Mouse (Mus musculus) hindbrain, postnatal 0 days (tissue): Measurements from ENCODE around the gene Lrmda. TPM values are rescaled to one million over a fixed set of nuclear protein-coding genes. Genes with fewer than 3 reads are reported as not detected.

Experiments
- ATAC-seq: fragments of 200-750 bp; cut with Nextera tagmentation; 2 replicates; pipeline ENCODE4 v1.8.0; 2017; ENCODE audit warnings: mild to moderate bottlenecking, moderate TSS enrichment, moderate library complexity
- DNase-seq: peaks from one replicate; pipeline ENCODE4 v3.0.0-alpha.2; 2015; ENCODE audit warnings: low spot score
- H3K27ac ChIP-seq: fragments of 300-500 bp; sonication (generic); 2 replicates; pipeline ENCODE4 v1.5.1; 2014; ENCODE audit warnings: mild to moderate bottlenecking
- H3K27me3 ChIP-seq: fragments of 300-500 bp; sonication (generic); 2 replicates; pipeline ENCODE4 v1.6.1; 2014; ENCODE audit warnings: low read length, mixed read lengths; ENCODE audit not compliant: insufficient read depth
- H3K36me3 ChIP-seq: fragments of 300-500 bp; sonication (generic); 2 replicates; pipeline ENCODE4 v1.6.1; 2014; ENCODE audit warnings: low read length, mixed read lengths; ENCODE audit not compliant: insufficient read depth
- H3K4me1 ChIP-seq: fragments of 300-500 bp; sonication (generic); 2 replicates; pipeline ENCODE4 v1.6.1; 2014; ENCODE audit warnings: antibody characterized with exemption, low read length, mixed read lengths; ENCODE audit not compliant: insufficient read depth
- H3K4me2 ChIP-seq: fragments of 300-500 bp; sonication (generic); 2 replicates; pipeline ENCODE4 v1.6.1; 2014; ENCODE audit warnings: low read depth, mild to moderate bottlenecking, low read length, moderate library complexity, mixed read lengths
- H3K4me3 ChIP-seq: fragments of 300-500 bp; sonication (generic); 2 replicates; pipeline ENCODE4 v1.5.1; 2014; ENCODE audit warnings: low read length
- H3K9ac ChIP-seq: fragments of 300-500 bp; sonication (generic); replicated peaks from 2 replicates; pipeline ENCODE4 v1.6.1; 2014; ENCODE audit warnings: mild to moderate bottlenecking, low read length, moderate library complexity, mixed read lengths
- H3K9me3 ChIP-seq: fragments of 300-500 bp; sonication (generic); 2 replicates; pipeline ENCODE4 v1.6.1; 2016; ENCODE audit warnings: low read length, mixed read lengths
- CTCF ChIP-seq: IDR thresholded peaks from 2 replicates; pipeline ENCODE4 v1.5.1; 2016; ENCODE audit warnings: antibody characterized with exemption, control low read depth, low read depth
- WGBS: fragments of 180-500 bp; shearing (Covaris S2); extraction: QIAGEN DNeasy Blood & Tissue Kit; methylation state at CpG from one replicate; pipeline ENCODE4 v1.1.7; 2014; 5-methylcytosine and 5-hydroxymethylcytosine counted together
- polyA plus RNA-seq: library from polyadenylated mRNA; unstranded; fragments of >200 nt; fragmentation: Nextera tagmentation; extraction: Ambion mirVana; gene quantifications from 2 replicates; pipeline ENCODE4 v1.2.1, GENCODE M21; 2015
- total RNA-seq: library from RNA; depleted of rRNA; stranded (reverse); fragments of >200 nt; gene quantifications from 2 replicates; pipeline ENCODE4 v1.2.3, GENCODE M21; 2014

Lrmda gene
- total and polyA plus RNA-seq, 2 experiments from 2014 or later: 0.21 to 0.53 TPM

DNA sequence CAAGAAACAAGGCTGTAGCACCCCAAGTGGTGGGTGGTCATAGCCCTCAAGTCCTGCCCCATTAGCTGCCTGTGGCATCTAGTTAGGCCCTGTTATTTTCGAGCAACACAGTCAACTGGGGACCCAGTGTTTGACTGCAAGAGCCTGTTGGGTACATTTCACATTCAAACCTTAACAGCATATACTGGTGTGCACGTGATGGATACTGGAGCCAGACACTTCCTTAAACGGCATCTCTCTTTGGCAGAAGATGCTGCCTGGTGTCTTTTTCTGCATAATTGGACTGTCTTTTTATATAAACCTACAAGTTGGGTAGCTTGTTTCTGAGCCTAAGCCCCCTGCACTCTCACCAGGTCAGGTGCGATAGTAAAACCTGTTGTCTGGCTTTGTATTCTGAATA, 532.8 kb downstream of the Lrmda start:
- H3K4me2 ChIP-seq: no peak overlapping the region
- peak; percentile 37; the same call in 1 of the 2 replicates for TF ChIP-seq CTCF
- no peak overlapping the region for H3K27ac ChIP-seq
- H3K9ac ChIP-seq: no peak overlapping the region
- no peak for ATAC-seq
- DNase-seq: no peak
- no peaks in the 10 kb centered on the region for H3K27me3 ChIP-seq
- no peaks in the 10 kb centered on the region for H3K36me3 ChIP-seq
- H3K9me3 ChIP-seq: no peaks in the 10 kb centered on the region
- H3K4me1 ChIP-seq: no peaks in the 10 kb centered on the region
- WGBS: 76% methylated on average over 4 of the region's 4 CpGs
- no peak overlapping the region for H3K4me3 ChIP-seq

DNA sequence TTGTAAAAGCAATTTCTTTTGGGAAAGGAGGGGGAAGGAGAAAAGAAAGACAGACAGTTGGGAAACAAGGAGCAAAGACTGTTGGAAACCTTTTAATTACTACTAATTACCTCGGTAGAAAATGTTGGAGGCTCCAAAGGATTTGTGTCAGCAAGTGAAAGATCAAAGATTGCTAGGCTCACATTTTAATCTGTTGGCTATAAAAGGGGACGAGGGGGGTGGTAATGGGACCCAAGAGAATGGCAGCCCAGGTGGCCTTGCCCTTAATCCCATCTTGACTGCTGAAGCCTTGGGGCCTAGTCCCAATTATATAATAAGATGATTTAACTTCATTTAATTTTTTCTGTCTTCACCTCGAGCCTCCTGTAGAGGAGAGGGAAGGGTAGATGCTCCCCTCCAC, 533.3 kb downstream of the Lrmda start:
- 51% methylated on average over 3 of the region's 3 CpGs for whole genome bisulfite sequencing
- TF ChIP-seq CTCF: no peak
- Histone ChIP-seq H3K4me3 (no peak overlapping the region), H3K9ac (no peak overlapping the region), H3K36me3 (no peaks in the 10 kb centered on the region), H3K4me2 (no peak overlapping the region), H3K27ac (no peak overlapping the region), H3K9me3 (no peaks in the 10 kb centered on the region), H3K4me1 (no peaks in the 10 kb centered on the region), H3K27me3 (no peaks in the 10 kb centered on the region)
- DNase-seq (no peak), ATAC-seq (no peak)

DNA sequence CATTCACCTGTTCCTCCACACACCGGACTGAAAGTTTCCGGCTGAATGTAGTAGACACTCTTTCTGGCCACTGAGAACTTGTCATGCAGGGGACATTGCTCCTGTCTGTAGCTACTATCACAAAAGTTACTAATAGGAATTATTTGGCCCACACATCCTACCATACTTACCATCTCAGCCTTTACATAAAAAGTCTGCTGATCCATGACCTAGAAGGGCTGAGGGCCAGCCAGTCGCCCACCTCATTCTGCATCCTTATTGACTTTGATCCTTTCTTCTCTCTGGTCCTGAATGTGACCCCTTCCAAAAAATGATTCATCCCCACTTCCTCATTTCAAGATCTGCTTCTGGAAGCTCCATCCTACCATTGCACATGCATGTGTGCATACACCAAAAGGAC, 534.2 kb downstream of the Lrmda start:
- 92% methylated on average over 3 of the region's 3 CpGs for WGBS
- no peak for TF ChIP-seq CTCF
- DNase-seq: no peak

DNA sequence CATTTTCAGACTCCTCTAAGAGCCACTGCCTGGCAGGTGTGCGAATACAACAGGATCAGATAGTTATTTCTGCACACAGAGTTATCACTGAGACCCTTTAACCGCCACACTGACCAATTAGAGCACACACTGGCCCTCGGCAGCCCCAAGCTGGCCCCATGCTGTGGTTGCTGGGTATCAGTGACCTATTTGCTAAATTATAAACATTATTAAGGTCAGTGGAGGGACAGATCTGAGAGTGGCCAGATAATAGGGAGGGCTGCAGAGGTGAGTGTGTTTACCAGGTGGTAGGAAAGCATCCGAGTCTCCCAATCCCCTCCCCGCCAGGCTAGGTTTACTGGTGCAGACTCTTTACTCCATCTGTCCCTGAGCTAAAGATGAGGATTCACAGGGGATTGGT, 553.0 kb downstream of the Lrmda start:
- Histone ChIP-seq H3K4me2 (no peak overlapping the region), H3K27me3 (no peaks in the 10 kb centered on the region), H3K27ac (no peak overlapping the region), H3K9ac (no peak overlapping the region), H3K36me3 (no peaks in the 10 kb centered on the region), H3K4me3 (no peak overlapping the region), H3K4me1 (peaks cover 3% of the 10 kb centered on the region; the same call in 1 of the 2 replicates), H3K9me3 (no peaks in the 10 kb centered on the region)
- DNase-seq (no peak), ATAC-seq (no peak)
- WGBS: 82% methylated on average over 5 of the region's 5 CpGs
- no peak for TF ChIP-seq CTCF

More for the DNA sequence above, 534.2 kb downstream of the Lrmda start:
- Histone ChIP-seq H3K9me3 (no peaks in the 10 kb centered on the region), H3K27me3 (no peaks in the 10 kb centered on the region), H3K9ac (no peak overlapping the region), H3K27ac (no peak overlapping the region), H3K36me3 (no peaks in the 10 kb centered on the region), H3K4me1 (no peaks in the 10 kb centered on the region), H3K4me3 (no peak overlapping the region), H3K4me2 (no peak overlapping the region)
- ATAC-seq: no peak

DNA sequence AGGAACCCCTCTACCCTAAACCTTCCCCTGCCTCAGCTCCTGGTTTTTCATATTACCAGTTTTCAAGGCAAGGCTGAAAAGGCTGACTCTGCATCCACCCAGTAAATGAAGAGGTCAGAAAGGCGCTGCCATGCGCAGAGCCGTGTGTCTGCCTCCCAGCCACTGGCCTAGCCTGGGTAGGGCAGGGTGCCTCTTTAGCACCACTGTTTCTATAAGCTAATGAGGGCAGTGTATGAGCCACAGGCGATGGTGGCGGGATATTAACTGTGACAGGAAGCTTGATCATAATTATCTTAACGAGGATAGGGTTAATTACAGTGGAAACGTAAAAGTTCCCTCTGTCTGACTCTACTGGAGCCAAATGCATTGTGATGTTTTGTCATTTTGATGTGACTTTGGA, 554.1 kb downstream of the Lrmda start:
- Histone ChIP-seq H3K27ac (no peak overlapping the region), H3K4me3 (no peak overlapping the region), H3K9ac (no peak overlapping the region), H3K4me1 (peaks cover 6% of the 10 kb centered on the region; the same call in 1 of the 2 replicates), H3K27me3 (no peaks in the 10 kb centered on the region), H3K9me3 (no peaks in the 10 kb centered on the region), H3K36me3 (no peaks in the 10 kb centered on the region), H3K4me2 (no peak overlapping the region)
- no peak for TF ChIP-seq CTCF
- ATAC-seq: no peak
- 81% methylated on average over 7 of the region's 7 CpGs for WGBS
- DNase-seq: no peak

DNA sequence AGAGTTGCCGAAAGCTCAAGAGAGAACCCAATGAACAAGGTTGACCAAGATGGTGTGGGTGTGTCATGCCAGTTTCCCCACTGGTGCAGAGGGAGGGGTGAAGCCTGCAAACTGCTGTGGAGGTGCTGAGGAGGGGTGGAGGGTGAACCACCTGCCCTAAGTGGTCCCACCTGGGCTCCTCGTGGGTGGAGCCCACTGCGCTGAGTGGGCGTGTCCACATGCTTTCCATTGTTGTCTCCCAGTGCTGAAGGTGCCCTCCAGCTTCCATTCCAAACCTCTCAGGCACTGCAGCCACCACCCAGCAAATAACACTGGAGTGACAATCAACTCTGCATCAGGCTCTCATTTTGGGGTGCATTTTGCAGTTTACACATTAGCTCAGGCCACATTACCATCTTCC, 554.5 kb downstream of the Lrmda start:
- H3K27me3 ChIP-seq: no peaks in the 10 kb centered on the region
- peaks cover 6% of the 10 kb centered on the region; the same call in 1 of the 2 replicates for H3K4me1 ChIP-seq
- 85% methylated on average over 4 of the region's 4 CpGs for WGBS
- H3K27ac ChIP-seq: no peak overlapping the region
- DNase-seq (no peak), ATAC-seq (no peak)
- H3K9me3 ChIP-seq: no peaks in the 10 kb centered on the region
- TF ChIP-seq CTCF: no peak
- no peak overlapping the region for H3K9ac ChIP-seq
- no peak overlapping the region for H3K4me3 ChIP-seq
- H3K36me3 ChIP-seq: no peaks in the 10 kb centered on the region
- H3K4me2 ChIP-seq: no peak overlapping the region

DNA sequence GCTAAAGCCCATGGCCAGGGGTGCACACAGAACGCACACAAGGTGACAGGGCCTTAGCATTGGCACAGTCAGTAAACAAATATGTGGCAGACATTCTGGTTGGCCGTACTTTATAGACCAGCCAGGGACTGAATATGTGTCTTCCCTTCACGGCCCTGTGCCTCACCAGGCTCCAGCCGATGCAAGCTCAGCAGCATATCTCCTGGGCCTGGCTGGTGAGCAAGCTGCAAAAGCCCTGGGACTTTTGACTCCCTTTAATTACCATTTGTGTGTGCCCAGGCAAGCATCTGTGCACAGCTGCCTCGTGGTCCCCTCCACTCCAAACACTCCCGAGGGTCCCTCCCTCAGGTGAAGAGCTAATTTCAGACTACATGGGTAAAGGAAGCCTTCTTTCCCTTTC, 556.9 kb downstream of the Lrmda start:
- no peak for TF ChIP-seq CTCF
- no peaks in the 10 kb centered on the region for H3K27me3 ChIP-seq
- no peak overlapping the region for H3K4me3 ChIP-seq
- H3K4me1 ChIP-seq: peaks cover 6% of the 10 kb centered on the region; the same call in 1 of the 2 replicates
- H3K4me2 ChIP-seq: no peak overlapping the region
- H3K9ac ChIP-seq: no peak overlapping the region
- H3K9me3 ChIP-seq: no peaks in the 10 kb centered on the region
- ATAC-seq: no peak
- H3K27ac ChIP-seq: no peak overlapping the region
- H3K36me3 ChIP-seq: no peaks in the 10 kb centered on the region
- WGBS: 37% methylated on average over 6 of the region's 6 CpGs
- DNase-seq: no peak
